Mouse (Mus musculus) erythroblast, adult 5-6 weeks (primary cell): ENCODE measurements around the gene Rbbp8nl. TPM values are rescaled to one million over a fixed set of nuclear protein-coding genes. Genes with fewer than 3 reads are reported as not detected.

Experiments
- ATAC-seq: replicated peaks from 2 replicates; pipeline ENCODE4 v1.8.0; 2016; ENCODE audit warnings: moderate number of reproducible peaks, mild to moderate bottlenecking, moderate TSS enrichment, inconsistent platforms; ENCODE audit not compliant: poor library complexity, low FRiP score, severe bottlenecking
- total RNA-seq, 2 experiments: library from RNA; stranded (forward) in 1 of 2; stranded (reverse) in 1 of 2; fragments of 150-400 nt in 1 of 2; fragments of 200-764, 138-1000 nt in 1 of 2; gene quantifications; 2 replicates each; pipeline versions ENCODE4 v1.2.3 to v1.2.4; 2015 to 2017; ENCODE audit warnings: low replicate concordance in 2 of 2

The Rbbp8nl gene
- total RNA-seq (2015; ENCODE audit: low replicate concordance): not detected in 2 replicates
- total RNA-seq (2017; ENCODE audit: low replicate concordance): not detected in 2 replicates

GRCm38 (mm10) chr2:180289440-180290108, at the start of gene Rbbp8nl:
Rbbp8nl (minus strand) TSS chr2:180289879.
- ATAC-seq: no peak

- no peak for ATAC-seq
Measured at GRCm38 (mm10) chr2:180334551-180334986, 44.9 kb upstream of the Rbbp8nl start, which contains the start of gene Gata5. Gata5 (minus strand) TSS chr2:180334699.

GRCm38 (mm10) chr2:180333778-180334550, 44.3 kb upstream of the Rbbp8nl start:
- ATAC-seq: no peak

- no peak for ATAC-seq
Measured at GRCm38 (mm10) chr2:180329466-180329865, 39.8 kb upstream of the Rbbp8nl start.

- ATAC-seq: no peak
Measured at GRCm38 (mm10) chr2:180322674-180323355, 33.1 kb upstream of the Rbbp8nl start.

GRCm38 (mm10) chr2:180320216-180320615, 30.5 kb upstream of the Rbbp8nl start:
- no peak for ATAC-seq

GRCm38 (mm10) chr2:180317591-180317990, 27.9 kb upstream of the Rbbp8nl start:
- no peak for ATAC-seq

GRCm38 (mm10) chr2:180314292-180314691, 24.6 kb upstream of the Rbbp8nl start:
- no peak for ATAC-seq

- ATAC-seq: no peak
Measured at GRCm38 (mm10) chr2:180311147-180311546, 21.5 kb upstream of the Rbbp8nl start.

- ATAC-seq: no peak
Measured at GRCm38 (mm10) chr2:180307680-180308079, 18.0 kb upstream of the Rbbp8nl start.

GRCm38 (mm10) chr2:180306423-180307168, 16.9 kb upstream of the Rbbp8nl start:
- no peak for ATAC-seq

GRCm38 (mm10) chr2:180306009-180306408, 16.3 kb upstream of the Rbbp8nl start:
- no peak for ATAC-seq

- no peak for ATAC-seq
Measured at GRCm38 (mm10) chr2:180305490-180305889, 15.8 kb upstream of the Rbbp8nl start.

GRCm38 (mm10) chr2:180304554-180304953, 14.9 kb upstream of the Rbbp8nl start:
- ATAC-seq: no peak

- ATAC-seq: no peak
Measured at GRCm38 (mm10) chr2:180303468-180303867, 13.8 kb upstream of the Rbbp8nl start.

GRCm38 (mm10) chr2:180302201-180302600, 12.5 kb upstream of the Rbbp8nl start:
- ATAC-seq: no peak

GRCm38 (mm10) chr2:180300771-180301170, 11.1 kb upstream of the Rbbp8nl start:
- ATAC-seq: no peak

GRCm38 (mm10) chr2:180300252-180300651, 10.6 kb upstream of the Rbbp8nl start:
- no peak for ATAC-seq

GRCm38 (mm10) chr2:180292906-180293305, 3.2 kb upstream of the Rbbp8nl start:
- ATAC-seq: no peak

GRCm38 (mm10) chr2:180292026-180292425, 2.3 kb upstream of the Rbbp8nl start:
- ATAC-seq: no peak
